Mouse (Mus musculus): ENCODE data around the gene Rfc4.

DNA sequence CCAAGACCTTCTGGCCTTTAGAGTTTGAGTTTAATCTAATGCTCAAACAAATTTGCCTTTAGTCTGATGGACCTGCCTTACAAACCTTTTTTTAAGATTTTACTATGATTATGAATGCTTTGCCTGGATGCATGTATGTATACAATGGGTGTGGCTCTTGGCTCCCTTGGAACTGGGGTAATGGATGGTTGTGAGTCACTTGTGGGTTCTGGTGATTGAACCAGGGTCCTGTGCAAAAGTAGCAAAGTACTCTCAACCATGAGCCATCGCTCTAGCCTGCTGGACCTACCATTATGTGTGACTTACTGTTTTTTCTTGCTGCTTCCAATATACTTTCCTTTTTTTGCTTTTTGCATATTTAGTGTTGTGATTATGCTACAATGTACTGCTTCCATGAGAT is 4.8 kb upstream of the Rfc4 start:
- TF ChIP-seq EP300 (IDR thresholded peaks at IDR 0.05; ENCODE audit: low read depth) = no peak
- TF ChIP-seq CTCF (IDR thresholded peaks at IDR 0.05; ENCODE audit: low read depth) = no peak
